Mouse (Mus musculus): ENCODE measurements around the gene Parp1.
A peak's percentile ranks its signal among the peaks of the same experiment; 100 is the strongest.
"Not testable (repeated sequence)": the region's sequence is repeated elsewhere in the genome, so short reads cannot be mapped to it uniquely, and the experiment has no call there.

Parp1 gene

GRCm38 (mm10) chr1:180561187-180561586 lies 7.5 kb upstream of the Parp1 start:
- no peak for DNase-seq (ENCODE audit: low spot score in 2 of 2)

GRCm38 (mm10) chr1:180564885-180565284 lies 3.8 kb upstream of the Parp1 start:
- DNase-seq (ENCODE audit: low spot score in 2 of 2), result no peak

- no peak for DNase-seq (ENCODE audit: low spot score in 2 of 2)
Observed at GRCm38 (mm10) chr1:180567761-180568160, 963 bp upstream of the Parp1 start.

GRCm38 (mm10) chr1:180568248-180568647 lies 476 bp upstream of the Parp1 start:
- no peak for DNase-seq (ENCODE audit: low spot score in 2 of 2)

GRCm38 (mm10) chr1:180569453-180569852 lies 729 bp downstream of the Parp1 start:
- no peak for DNase-seq (ENCODE audit: low spot score in 2 of 2)

GRCm38 (mm10) chr1:180570181-180570580 lies 1.5 kb downstream of the Parp1 start:
- DNase-seq (ENCODE audit: low spot score in 2 of 2), result no peak

GRCm38 (mm10) chr1:180571018-180571589 lies 2.4 kb downstream of the Parp1 start:
- DNase-seq (ENCODE audit: low spot score in 2 of 2), result no peak

GRCm38 (mm10) chr1:180571721-180572120 lies 3.0 kb downstream of the Parp1 start:
- not testable (repeated sequence) for DNase-seq (ENCODE audit: low spot score in 2 of 2)

GRCm38 (mm10) chr1:180572154-180572553 lies 3.4 kb downstream of the Parp1 start:
- DNase-seq (ENCODE audit: low spot score in 2 of 2), result no peak

- DNase-seq (ENCODE audit: low spot score in 2 of 2), result no peak
Observed at GRCm38 (mm10) chr1:180576524-180576923, 7.8 kb downstream of the Parp1 start.

GRCm38 (mm10) chr1:180577837-180578236 lies 9.1 kb downstream of the Parp1 start:
- DNase-seq (ENCODE audit: low spot score in 2 of 2), result no peak

- DNase-seq (ENCODE audit: low spot score in 2 of 2), result no peak
Observed at GRCm38 (mm10) chr1:180587792-180588442, 19.2 kb downstream of the Parp1 start.

GRCm38 (mm10) chr1:180600578-180600977 lies 31.9 kb downstream of the Parp1 start:
- no peak for DNase-seq (ENCODE audit: low spot score in 2 of 2)

- no peak for DNase-seq (ENCODE audit: low spot score in 2 of 2)
Observed at GRCm38 (mm10) chr1:180601806-180602205, 33.1 kb downstream of the Parp1 start.

GRCm38 (mm10) chr1:180604579-180604978 lies 35.9 kb downstream of the Parp1 start:
- DNase-seq (ENCODE audit: low spot score in 2 of 2), result peak in 1 of 2 experiments; percentile 28

GRCm38 (mm10) chr1:180606106-180606505 lies 37.4 kb downstream of the Parp1 start:
- no peak for DNase-seq (ENCODE audit: low spot score in 2 of 2)

- no peak for DNase-seq (ENCODE audit: low spot score in 2 of 2)
Observed at GRCm38 (mm10) chr1:180606796-180607577, 38.3 kb downstream of the Parp1 start.

GRCm38 (mm10) chr1:180607578-180607879 lies 38.8 kb downstream of the Parp1 start:
- DNase-seq (ENCODE audit: low spot score in 2 of 2), result no peak

GRCm38 (mm10) chr1:180611842-180612241 lies 43.1 kb downstream of the Parp1 start:
- not testable (repeated sequence) for DNase-seq (ENCODE audit: low spot score in 2 of 2)

GRCm38 (mm10) chr1:180616762-180617161 lies 48.0 kb downstream of the Parp1 start:
- no peak for DNase-seq (ENCODE audit: low spot score in 2 of 2)

- no peak for DNase-seq (ENCODE audit: low spot score in 2 of 2)
Observed at GRCm38 (mm10) chr1:180622389-180622788, 53.7 kb downstream of the Parp1 start.

- DNase-seq (ENCODE audit: low spot score in 2 of 2), result no peak
Observed at GRCm38 (mm10) chr1:180623911-180624310, 55.2 kb downstream of the Parp1 start.

- DNase-seq (ENCODE audit: low spot score in 2 of 2), result no peak
Observed at GRCm38 (mm10) chr1:180626141-180626540, 57.4 kb downstream of the Parp1 start.

Data from urinary bladder, postnatal 4 days (tissue).